Mouse (Mus musculus) neural tube, embryonic 10.5 days (tissue): Measurements from ENCODE around the gene Gng12.

Experiments used
- DNase-seq: peaks from one replicate; pipeline ENCODE4 v3.0.0-alpha.2; 2017; ENCODE audit warnings: low spot score; ENCODE audit errors: extremely low spot score

The Gng12 gene

GRCm38 (mm10) chr6:67049695-67050038 lies 153.5 kb downstream of the Gng12 start:
- DNase-seq = no peak

DNA sequence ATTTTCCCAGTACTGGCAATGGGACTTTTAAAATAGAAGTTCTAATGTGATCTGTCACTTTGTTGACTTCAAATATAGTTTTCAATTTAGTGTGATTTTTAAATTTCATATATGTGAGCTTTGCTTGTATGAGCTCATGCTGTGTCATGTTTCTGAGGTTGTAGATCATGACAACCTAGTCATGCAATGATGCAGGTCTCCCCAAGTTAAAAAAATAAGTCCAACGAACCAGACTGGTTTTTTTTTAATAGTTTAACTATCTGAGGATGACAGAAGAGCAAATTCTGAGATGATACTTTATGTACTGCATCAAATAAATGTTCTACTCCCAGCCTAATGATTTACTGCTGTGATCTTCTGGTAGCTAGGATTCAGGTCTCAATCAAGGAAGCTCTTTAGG lies 153.9 kb downstream of the Gng12 start:
- no peak for DNase-seq

DNA sequence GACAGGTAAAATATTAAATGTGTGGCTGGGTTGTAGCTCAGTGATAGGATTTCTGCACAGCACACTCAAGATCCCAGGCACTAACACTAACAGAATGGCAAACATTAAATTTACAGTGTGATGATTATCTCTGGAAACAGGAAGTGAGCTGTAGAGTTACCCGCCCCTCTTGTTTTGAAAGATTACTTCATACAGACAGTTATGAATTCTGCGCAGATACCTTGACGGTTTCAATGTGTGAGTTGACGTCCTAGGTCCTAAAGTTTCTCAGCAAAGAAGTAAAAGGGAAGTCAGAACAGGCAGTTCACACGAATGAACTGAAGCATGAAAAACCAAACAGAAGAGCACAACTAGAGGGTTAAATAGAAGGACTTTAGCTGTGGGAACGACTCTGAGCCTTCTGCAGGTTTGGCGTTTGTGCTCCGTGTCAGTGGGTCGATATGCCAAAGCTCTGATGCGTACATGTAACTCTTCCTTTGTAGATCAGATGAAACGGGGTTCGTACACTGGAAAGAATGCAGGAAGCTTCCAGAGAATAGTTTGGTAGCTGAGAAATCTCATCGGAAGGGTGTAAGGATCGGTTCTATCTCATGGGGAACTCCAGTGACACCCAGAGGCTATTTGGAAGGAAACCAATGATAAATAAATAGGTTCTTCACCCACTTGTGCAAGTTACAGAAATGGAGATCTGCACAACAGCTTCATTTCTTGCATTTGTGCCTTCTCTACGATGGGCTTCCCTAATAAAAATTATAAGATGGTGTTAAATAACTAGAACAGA lies 160.1 kb downstream of the Gng12 start:
- no peak for DNase-seq

DNA sequence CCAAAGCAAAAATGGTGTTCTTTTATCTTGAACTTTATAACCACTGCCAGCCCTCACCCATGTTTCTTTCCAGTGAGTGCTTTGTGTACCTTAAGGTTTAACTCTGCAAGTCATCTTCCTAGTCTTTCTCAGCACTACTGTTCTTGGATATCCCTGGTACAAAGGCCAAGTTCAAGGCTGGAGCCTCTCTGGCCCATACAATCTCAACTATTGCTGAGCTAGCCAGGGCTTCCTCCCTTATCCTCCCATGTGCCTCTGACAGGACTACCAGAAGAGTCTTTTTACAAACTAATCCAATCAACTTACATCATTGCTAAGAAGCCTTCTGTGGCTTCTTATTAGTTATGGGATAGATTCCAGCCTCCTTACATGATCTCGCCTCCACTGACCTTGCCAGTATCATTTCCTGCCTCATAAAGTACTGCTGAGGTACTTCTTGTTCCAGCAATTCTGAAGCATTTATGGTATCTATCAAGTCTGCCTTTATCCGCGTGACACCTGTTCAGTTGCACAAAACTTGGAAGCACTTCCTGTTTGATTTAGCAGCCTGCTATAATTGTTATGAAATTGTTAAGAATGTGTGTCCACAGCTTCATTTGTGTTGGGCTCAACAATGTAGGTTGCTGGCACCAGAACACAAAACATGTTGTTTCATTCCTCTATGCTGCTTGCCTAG lies 160.8 kb downstream of the Gng12 start:
- no peak for DNase-seq

DNA sequence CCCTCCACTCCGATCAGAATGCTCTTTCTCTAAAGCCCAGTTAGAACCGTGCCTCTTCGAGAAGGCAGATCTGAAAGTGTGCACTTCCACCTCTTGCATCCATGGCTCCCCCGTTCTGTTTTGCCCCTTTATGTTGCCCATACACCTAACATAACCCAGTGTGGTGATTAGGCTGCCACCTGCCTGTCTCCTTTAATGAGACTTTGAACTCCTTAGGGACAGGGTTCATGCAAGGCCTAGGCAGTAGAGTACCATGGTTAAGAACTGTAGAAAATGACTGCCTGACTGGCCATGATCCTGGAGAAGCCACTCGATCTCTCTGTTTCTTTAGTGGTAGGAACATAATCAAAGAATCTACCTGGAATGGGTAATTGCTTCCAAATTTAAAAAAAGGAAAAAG lies 161.4 kb downstream of the Gng12 start:
- no peak for DNase-seq

- DNase-seq = no peak
Observed at GRCm38 (mm10) chr6:67057991-67058696, 161.9 kb downstream of the Gng12 start.

DNA sequence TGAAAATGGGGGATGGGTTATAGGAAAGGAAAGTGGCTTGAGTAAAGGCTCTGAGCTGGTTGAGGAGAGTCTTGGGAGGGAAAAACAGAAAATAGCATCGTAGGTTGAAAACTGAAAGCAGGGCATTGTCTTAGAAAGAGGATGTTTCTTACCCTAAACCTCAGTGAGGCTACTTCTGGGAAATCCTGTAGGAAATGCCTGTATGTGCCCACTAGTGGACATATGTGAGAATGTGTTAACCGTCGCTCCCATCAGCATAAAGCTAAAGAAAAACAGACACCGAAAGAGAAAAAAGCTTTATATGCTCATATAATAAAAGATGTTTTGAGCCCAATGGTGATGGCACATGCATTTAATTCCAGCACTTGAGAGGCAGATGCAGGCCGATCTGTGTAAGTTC lies 163.9 kb downstream of the Gng12 start:
- no peak for DNase-seq

DNA sequence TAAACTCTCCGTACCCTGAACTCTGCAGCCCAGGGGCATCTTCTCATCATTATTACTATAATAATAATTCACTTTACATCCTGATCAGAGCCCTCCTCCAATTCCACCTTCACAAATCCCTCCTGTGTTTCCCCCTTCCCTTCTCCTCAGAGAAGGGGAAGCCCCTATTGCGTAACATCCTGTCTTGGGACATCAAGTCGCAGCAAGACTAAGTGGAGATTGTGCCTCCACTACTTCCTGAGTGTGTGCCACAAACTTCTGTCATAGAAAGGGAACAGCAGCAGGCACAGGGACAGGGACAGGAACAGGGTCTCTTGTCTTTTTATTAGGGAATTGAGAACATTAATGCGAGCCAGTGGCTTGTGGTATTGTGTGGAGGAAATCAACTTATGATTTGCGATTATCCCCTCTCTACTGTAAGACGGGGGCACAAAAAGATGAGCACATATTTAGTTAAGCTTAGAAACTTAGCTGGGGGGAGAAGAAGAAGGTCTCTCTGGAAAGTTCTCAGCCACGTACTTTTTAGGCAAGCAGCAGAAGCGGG lies 173.1 kb downstream of the Gng12 start:
- DNase-seq = no peak

DNA sequence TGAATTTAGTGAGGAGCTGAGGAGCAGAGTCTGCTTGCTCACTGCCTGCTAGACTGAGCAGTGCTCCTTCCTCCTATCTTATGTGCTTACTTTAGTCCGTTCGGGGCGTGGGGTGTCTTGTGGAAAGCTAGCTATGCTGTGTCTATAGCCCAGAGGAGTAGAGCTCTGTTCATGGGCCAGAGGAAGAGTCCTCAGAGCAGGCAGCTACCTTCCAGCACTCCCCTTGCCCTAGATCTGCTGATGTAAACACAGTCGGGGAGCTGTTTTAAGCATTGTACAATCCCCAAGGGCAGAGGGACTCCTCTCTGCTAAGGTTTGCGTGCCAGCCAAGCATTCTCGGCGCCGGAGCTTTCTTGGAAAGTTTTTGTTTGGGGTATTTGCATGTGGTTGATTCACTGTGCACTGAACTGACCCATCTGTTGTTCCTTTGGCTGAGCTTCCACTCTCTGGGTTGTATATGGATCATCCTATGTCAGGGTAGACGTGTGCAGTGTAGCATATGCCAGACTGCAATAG lies 173.7 kb downstream of the Gng12 start:
- no peak for DNase-seq
